Mouse (Mus musculus): Measurements from ENCODE around the gene Gm45717. TPM values are rescaled to one million over a fixed set of nuclear protein-coding genes. Genes with fewer than 3 reads are reported as not detected.

The Gm45717 gene
- polyA plus RNA-seq, 1 experiment from 2014 or later, result not detected

- Histone ChIP-seq H3K27ac (peak overlapping the region; percentile 64), H3K4me2 (replicated peaks) (peak overlapping the region; percentile 29), H3K36me3 (peaks cover under 1% of the 10 kb centered on the region; the same call in 1 of the 2 replicates), H3K27me3 (no peaks in the 10 kb centered on the region), H3K4me1 (peaks cover 23% of the 10 kb centered on the region), H3K9ac (no peak overlapping the region; the same call in 1 of the 2 replicates), H3K9me3 (no peaks in the 10 kb centered on the region), H3K4me3 (no peak overlapping the region)
- 5% methylated on average over 7 of the region's 8 CpGs for WGBS
- peak; percentile 55; the same call in 1 of the 2 replicates for ATAC-seq (ENCODE audit: insufficient number of reproducible peaks, insufficient read depth, low FRiP score, low TSS enrichment)
Measured at GRCm38 (mm10) chr7:140939669-140940171, 16.0 kb downstream of the Gm45717 start.

GRCm38 (mm10) chr7:140938896-140939295, 16.8 kb downstream of the Gm45717 start:
- 26% methylated on average over 2 of the region's 2 CpGs for WGBS
- no peak for ATAC-seq (ENCODE audit: insufficient number of reproducible peaks, insufficient read depth, low FRiP score, low TSS enrichment)
- no peaks in the 10 kb centered on the region for H3K9me3 ChIP-seq

GRCm38 (mm10) chr7:140938436-140938835, 17.3 kb downstream of the Gm45717 start:
- Histone ChIP-seq H3K4me2 (replicated peaks) (no peak overlapping the region), H3K9ac (no peak overlapping the region), H3K27me3 (no peaks in the 10 kb centered on the region), H3K9me3 (no peaks in the 10 kb centered on the region), H3K4me3 (no peak overlapping the region), H3K27ac (no peak overlapping the region), H3K4me1 (peaks cover 23% of the 10 kb centered on the region), H3K36me3 (no peaks in the 10 kb centered on the region)
- no peak for ATAC-seq (ENCODE audit: insufficient number of reproducible peaks, insufficient read depth, low FRiP score, low TSS enrichment)
- 49% methylated on average over 3 of the region's 3 CpGs for WGBS

More at GRCm38 (mm10) chr7:140938896-140939295, 16.8 kb downstream of the Gm45717 start:
- H3K4me2 ChIP-seq (replicated peaks), result no peak overlapping the region
- H3K9ac ChIP-seq, result no peak overlapping the region
- peaks cover 23% of the 10 kb centered on the region for H3K4me1 ChIP-seq
- no peak overlapping the region for H3K4me3 ChIP-seq
- no peaks in the 10 kb centered on the region for H3K36me3 ChIP-seq
- H3K27ac ChIP-seq, result no peak overlapping the region
- H3K27me3 ChIP-seq, result no peaks in the 10 kb centered on the region

GRCm38 (mm10) chr7:140927181-140927580, 28.6 kb downstream of the Gm45717 start:
- 82% methylated on average over 6 of the region's 6 CpGs for WGBS
- Histone ChIP-seq H3K36me3 (no peaks in the 10 kb centered on the region), H3K9me3 (no peaks in the 10 kb centered on the region), H3K27ac (no peak overlapping the region), H3K27me3 (peaks cover 36% of the 10 kb centered on the region), H3K9ac (no peak overlapping the region), H3K4me1 (peaks cover 7% of the 10 kb centered on the region), H3K4me3 (no peak overlapping the region), H3K4me2 (replicated peaks) (no peak overlapping the region)
- ATAC-seq (ENCODE audit: insufficient number of reproducible peaks, insufficient read depth, low FRiP score, low TSS enrichment), result no peak

GRCm38 (mm10) chr7:140923070-140923775, 32.5 kb downstream of the Gm45717 start:
- no peak overlapping the region; the same call in 1 of the 2 replicates for H3K9ac ChIP-seq
- H3K4me3 ChIP-seq, result peak overlapping the region; percentile 33
- H3K4me1 ChIP-seq, result peaks cover 8% of the 10 kb centered on the region
- no peaks in the 10 kb centered on the region for H3K9me3 ChIP-seq
- peaks cover 73% of the 10 kb centered on the region for H3K27me3 ChIP-seq
- no peak for ATAC-seq (ENCODE audit: insufficient number of reproducible peaks, insufficient read depth, low FRiP score, low TSS enrichment)
- no peaks in the 10 kb centered on the region for H3K36me3 ChIP-seq
- H3K27ac ChIP-seq, result no peak overlapping the region
- 20% methylated on average over 30 of the region's 30 CpGs for WGBS
- H3K4me2 ChIP-seq (replicated peaks), result peak overlapping the region; percentile 61

GRCm38 (mm10) chr7:140922398-140923069, 33.2 kb downstream of the Gm45717 start:
- H3K27ac ChIP-seq, result no peak overlapping the region
- peak overlapping the region; percentile 33 for H3K4me3 ChIP-seq
- H3K9me3 ChIP-seq, result no peaks in the 10 kb centered on the region
- H3K27me3 ChIP-seq, result peaks cover 74% of the 10 kb centered on the region
- H3K4me1 ChIP-seq, result peaks cover 8% of the 10 kb centered on the region
- ATAC-seq (ENCODE audit: insufficient number of reproducible peaks, insufficient read depth, low FRiP score, low TSS enrichment), result peak; percentile 44; the same call in 1 of the 2 replicates
- WGBS, result under 1% methylated on average over 49 of the region's 49 CpGs
- peak overlapping the region; percentile 6; the same call in 1 of the 2 replicates for H3K9ac ChIP-seq
- H3K36me3 ChIP-seq, result no peaks in the 10 kb centered on the region
- peak overlapping the region; percentile 61 for H3K4me2 ChIP-seq (replicated peaks)

GRCm38 (mm10) chr7:140921225-140921975, 34.3 kb downstream of the Gm45717 start:
- no peaks in the 10 kb centered on the region for H3K36me3 ChIP-seq
- no peaks in the 10 kb centered on the region for H3K9me3 ChIP-seq
- no peak overlapping the region for H3K9ac ChIP-seq
- WGBS, result 26% methylated on average over 22 of the region's 22 CpGs
- H3K27ac ChIP-seq, result no peak overlapping the region
- 0 out of 2 replicates have a peak overlapping the region, but pooled peaks have one; percentile 61 for H3K4me2 ChIP-seq (replicated peaks)
- H3K4me1 ChIP-seq, result peaks cover 8% of the 10 kb centered on the region
- peaks cover 71% of the 10 kb centered on the region for H3K27me3 ChIP-seq
- no peak overlapping the region for H3K4me3 ChIP-seq
- 0 out of 2 replicates have a peak, but pooled peaks have one; percentile 10 for ATAC-seq (ENCODE audit: insufficient number of reproducible peaks, insufficient read depth, low FRiP score, low TSS enrichment)

GRCm38 (mm10) chr7:140920418-140921029, 35.2 kb downstream of the Gm45717 start, which contains the start of gene Nlrp6:
TSS of gene Nlrp6 (plus strand) at chr7:140920902.
- Histone ChIP-seq H3K27me3 (peaks cover 70% of the 10 kb centered on the region), H3K9me3 (no peaks in the 10 kb centered on the region), H3K36me3 (no peaks in the 10 kb centered on the region), H3K9ac (no peak within 1 kb of the TSS), H3K27ac (no peak within 1 kb of the TSS), H3K4me2 (replicated peaks) (no peak within 1 kb of the TSS), H3K4me1 (peaks cover 8% of the 10 kb centered on the region), H3K4me3 (no peak within 1 kb of the TSS)
- WGBS, result 69% methylated on average over 8 of the region's 8 CpGs
- ATAC-seq (ENCODE audit: insufficient number of reproducible peaks, insufficient read depth, low FRiP score, low TSS enrichment), result no peak

- Histone ChIP-seq H3K27ac (no peak overlapping the region), H3K4me2 (replicated peaks) (no peak overlapping the region), H3K4me3 (no peak overlapping the region), H3K27me3 (peaks cover 64% of the 10 kb centered on the region), H3K9ac (no peak overlapping the region), H3K4me1 (peaks cover 8% of the 10 kb centered on the region), H3K36me3 (no peaks in the 10 kb centered on the region), H3K9me3 (no peaks in the 10 kb centered on the region)
- ATAC-seq (ENCODE audit: insufficient number of reproducible peaks, insufficient read depth, low FRiP score, low TSS enrichment), result no peak
- 64% methylated on average over 4 of the region's 4 CpGs for WGBS
Measured at GRCm38 (mm10) chr7:140919911-140920310, 35.8 kb downstream of the Gm45717 start.

GRCm38 (mm10) chr7:140914031-140914690, 41.6 kb downstream of the Gm45717 start:
- Histone ChIP-seq H3K27ac (no peak overlapping the region), H3K4me3 (no peak overlapping the region), H3K9me3 (no peaks in the 10 kb centered on the region), H3K36me3 (no peaks in the 10 kb centered on the region), H3K4me1 (no peaks in the 10 kb centered on the region), H3K4me2 (replicated peaks) (no peak overlapping the region), H3K27me3 (peaks cover 7% of the 10 kb centered on the region), H3K9ac (no peak overlapping the region)
- 80% methylated on average over 8 of the region's 8 CpGs for WGBS
- no peak for ATAC-seq (ENCODE audit: insufficient number of reproducible peaks, insufficient read depth, low FRiP score, low TSS enrichment)
